Mouse (Mus musculus) activated CD4-positive, CD25-positive, alpha-beta regulatory T cell, adult 4 months (primary cell): ENCODE data around the gene Cd59b. TPM values are rescaled to one million over a fixed set of nuclear protein-coding genes. Genes with fewer than 3 reads are reported as not detected.
"Not testable (repeated sequence)": the region's sequence is repeated elsewhere in the genome, so short reads cannot be mapped to it uniquely, and the experiment has no call there.

ENCODE experiments used
- ATAC-seq: one replicate; pipeline ENCODE4 v1.8.0; 2017
- polyA plus RNA-seq, 2 experiments: library from polyadenylated mRNA; unstranded; fragments of 100-300 nt; shearing (Covaris generic); gene quantifications; one replicate each; pipeline ENCODE4 v1.2.1; 2017

Cd59b gene
- polyA plus RNA-seq, 2 experiments from 2014 or later, result not detected

- not testable (repeated sequence) for ATAC-seq
Observed at GRCm38 (mm10) chr2:104068450-104068849, 1.2 kb upstream of the Cd59b start, which contains the start of gene Gm10799. Gene Gm10799, minus strand, starts transcription at chr2:104068550.

GRCm38 (mm10) chr2:104078285-104078684 is 8.6 kb downstream of the Cd59b start:
- ATAC-seq, result not testable (repeated sequence)

- ATAC-seq, result not testable (repeated sequence)
Observed at GRCm38 (mm10) chr2:104081436-104082050, 11.9 kb downstream of the Cd59b start.

- ATAC-seq, result no peak
Observed at GRCm38 (mm10) chr2:104082474-104082873, 12.8 kb downstream of the Cd59b start.

- not testable (repeated sequence) for ATAC-seq
Observed at GRCm38 (mm10) chr2:104084027-104084426, 14.4 kb downstream of the Cd59b start.

- ATAC-seq, result not testable (repeated sequence)
Observed at GRCm38 (mm10) chr2:104087562-104087961, 17.9 kb downstream of the Cd59b start.

- no peak for ATAC-seq
Observed at GRCm38 (mm10) chr2:104093305-104093704, 23.7 kb downstream of the Cd59b start.

- ATAC-seq, result no peak
Observed at GRCm38 (mm10) chr2:104095741-104096213, 26.1 kb downstream of the Cd59b start, which contains the start of gene Cd59a. Gene Cd59a, plus strand, starts transcription at chr2:104095801.

- ATAC-seq, result no peak
Observed at GRCm38 (mm10) chr2:104096256-104096655, 26.6 kb downstream of the Cd59b start.

- not testable (repeated sequence) for ATAC-seq
Observed at GRCm38 (mm10) chr2:104096796-104097195, 27.1 kb downstream of the Cd59b start.

- ATAC-seq, result not testable (repeated sequence)
Observed at GRCm38 (mm10) chr2:104097396-104097795, 27.7 kb downstream of the Cd59b start.

- no peak for ATAC-seq
Observed at GRCm38 (mm10) chr2:104098529-104099230, 29.0 kb downstream of the Cd59b start.

- no peak for ATAC-seq
Observed at GRCm38 (mm10) chr2:104099231-104099585, 29.6 kb downstream of the Cd59b start.

GRCm38 (mm10) chr2:104099946-104100345 is 30.3 kb downstream of the Cd59b start:
- no peak for ATAC-seq

- ATAC-seq, result no peak
Observed at GRCm38 (mm10) chr2:104104800-104105199, 35.2 kb downstream of the Cd59b start.

GRCm38 (mm10) chr2:104109021-104109420 is 39.4 kb downstream of the Cd59b start:
- not testable (repeated sequence) for ATAC-seq

GRCm38 (mm10) chr2:104109528-104109927 is 39.9 kb downstream of the Cd59b start:
- no peak for ATAC-seq

GRCm38 (mm10) chr2:104110031-104110430 is 40.4 kb downstream of the Cd59b start:
- no peak for ATAC-seq

- ATAC-seq, result not testable (repeated sequence)
Observed at GRCm38 (mm10) chr2:104111170-104111797, 41.6 kb downstream of the Cd59b start.

- ATAC-seq, result not testable (repeated sequence)
Observed at GRCm38 (mm10) chr2:104113563-104113962, 43.9 kb downstream of the Cd59b start.

GRCm38 (mm10) chr2:104114898-104115297 is 45.2 kb downstream of the Cd59b start:
- no peak for ATAC-seq

- not testable (repeated sequence) for ATAC-seq
Observed at GRCm38 (mm10) chr2:104117173-104117572, 47.5 kb downstream of the Cd59b start.

- ATAC-seq, result no peak
Observed at GRCm38 (mm10) chr2:104119097-104119496, 49.4 kb downstream of the Cd59b start.
